Mouse (Mus musculus): ENCODE data around the gene Abcb9.

- TF ChIP-seq POLR2A (IDR thresholded peaks at IDR 0.05; ENCODE audit: insufficient read depth, low read depth, low read length): no peak
- no peak for TF ChIP-seq EP300 (IDR thresholded peaks at IDR 0.05; ENCODE audit: insufficient read depth, low read depth, low read length)
- no peak for TF ChIP-seq CTCF (IDR thresholded peaks at IDR 0.05)
These were observed 6.7 kb upstream of the Abcb9 start for GRCm38 (mm10) chr5:124102326-124102725.

Data from heart, adult 2 months (tissue).